Mouse (Mus musculus) bone marrow macrophage, adult 2 months (primary cell): ENCODE measurements around the gene H2-Oa. TPM values are rescaled to one million over a fixed set of nuclear protein-coding genes. Genes with fewer than 3 reads are reported as not detected.

Experiments used
- H3K27ac ChIP-seq: 2 replicates; pipeline ENCODE4 v1.5.1; 2012; ENCODE audit warnings: low read depth, low read length; ENCODE audit not compliant: insufficient read depth
- H3K4me1 ChIP-seq: 2 replicates; pipeline ENCODE4 v1.6.1; 2012; ENCODE audit warnings: low read length; ENCODE audit not compliant: control insufficient read depth, insufficient read depth
- H3K4me3 ChIP-seq: 2 replicates; pipeline ENCODE4 v1.5.1; 2012; ENCODE audit warnings: mild to moderate bottlenecking, low read length, moderate library complexity; ENCODE audit not compliant: insufficient read depth
- CTCF ChIP-seq: IDR thresholded peaks from 2 replicates; pipeline ENCODE4 v1.5.1; 2012; ENCODE audit warnings: low read depth, mild to moderate bottlenecking, low read length, moderate library complexity
- POLR2A ChIP-seq: IDR thresholded peaks from 2 replicates; pipeline ENCODE4 v1.6.1; 2012; ENCODE audit warnings: mild to moderate bottlenecking, low read depth, low read length, borderline replicate concordance
- polyA plus RNA-seq: library from polyadenylated mRNA; stranded (reverse); fragments of >200 nt; gene quantifications from 2 replicates; pipeline ENCODE4 v1.2.4, GENCODE M21; 2012; ENCODE audit not compliant: missing spikeins, insufficient read depth, insufficient read length

The H2-Oa gene
- polyA plus RNA-seq, 1 experiment = not detected

DNA sequence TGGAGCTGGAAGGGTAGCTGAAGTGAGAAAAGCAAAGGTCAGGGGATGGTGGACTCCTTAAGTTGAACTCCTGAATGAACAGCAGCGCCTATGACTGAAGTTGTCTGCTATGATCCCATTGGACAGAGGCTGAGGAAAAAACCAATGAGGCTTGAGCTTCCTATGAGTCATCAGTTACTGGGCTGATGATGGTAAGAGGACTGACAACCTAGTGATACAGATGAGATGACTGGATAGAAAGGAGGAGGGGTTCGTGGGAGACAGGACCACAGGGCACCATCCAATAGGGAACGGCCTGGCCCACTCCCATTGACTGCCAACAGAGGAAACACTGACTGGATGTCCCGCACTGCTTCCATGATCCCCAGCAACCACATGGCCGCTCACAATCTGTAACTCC, 12.5 kb upstream of the H2-Oa start:
- H3K27ac ChIP-seq = no peak overlapping the region
- no peaks in the 10 kb centered on the region for H3K4me1 ChIP-seq
- H3K4me3 ChIP-seq = no peak overlapping the region
- TF ChIP-seq CTCF (no peak), POLR2A (no peak)

DNA sequence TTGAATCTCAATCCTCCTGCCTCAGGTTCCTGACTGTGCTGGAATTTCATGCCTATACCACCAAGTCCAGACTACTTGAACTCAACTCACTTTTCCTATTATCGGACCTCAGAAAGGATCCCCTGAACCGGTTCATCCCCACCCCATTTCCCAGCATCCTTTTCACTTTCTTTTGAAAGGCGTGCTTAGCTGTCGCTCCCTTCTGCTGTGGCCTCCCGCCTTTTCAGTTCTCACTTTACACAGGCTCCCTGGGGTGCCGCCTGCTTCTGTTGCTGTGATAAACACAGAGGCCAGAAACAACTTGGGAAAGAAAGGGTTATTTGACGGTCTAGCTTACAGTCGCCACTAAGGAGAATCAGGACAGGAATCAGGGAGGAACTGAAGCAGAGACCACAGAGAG, 9.0 kb upstream of the H2-Oa start:
- no peak overlapping the region for H3K27ac ChIP-seq
- no peak overlapping the region for H3K4me3 ChIP-seq
- no peak for TF ChIP-seq POLR2A
- TF ChIP-seq CTCF = no peak
- peaks cover 2% of the 10 kb centered on the region for H3K4me1 ChIP-seq

- peaks cover 12% of the 10 kb centered on the region for H3K4me1 ChIP-seq
- no peak overlapping the region for H3K27ac ChIP-seq
- TF ChIP-seq POLR2A (no peak), CTCF (no peak)
- H3K4me3 ChIP-seq = no peak overlapping the region
Measured at GRCm38 (mm10) chr17:34087386-34087785, 4.8 kb upstream of the H2-Oa start.

DNA sequence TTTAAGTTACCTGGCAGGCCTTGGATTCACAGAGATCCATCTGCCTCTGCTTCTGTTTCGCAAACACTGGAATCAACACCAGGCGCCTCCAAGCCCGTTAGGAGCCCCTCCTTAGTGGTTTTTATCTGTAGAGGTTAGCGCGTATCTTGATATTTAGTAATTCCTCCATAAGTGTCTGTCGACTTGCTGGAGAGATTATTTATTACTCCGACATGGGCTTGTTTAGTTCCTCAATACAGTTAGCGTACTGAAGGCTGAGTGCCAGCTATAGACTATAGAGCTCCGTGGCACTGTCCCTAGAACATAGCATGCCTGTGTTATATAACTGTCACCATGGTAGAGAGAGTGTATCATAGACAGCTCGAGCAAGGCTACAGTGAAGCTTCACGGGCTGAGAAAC, 4.0 kb upstream of the H2-Oa start:
- no peak overlapping the region for H3K4me3 ChIP-seq
- TF ChIP-seq CTCF = no peak
- TF ChIP-seq POLR2A = no peak
- peaks cover 18% of the 10 kb centered on the region for H3K4me1 ChIP-seq
- H3K27ac ChIP-seq = no peak overlapping the region

GRCm38 (mm10) chr17:34090923-34091322, 1.2 kb upstream of the H2-Oa start:
- no peak overlapping the region for H3K4me3 ChIP-seq
- TF ChIP-seq CTCF = peak; percentile 59; the same call in 1 of the 2 replicates
- no peak for TF ChIP-seq POLR2A
- H3K27ac ChIP-seq = no peak overlapping the region
- H3K4me1 ChIP-seq = peaks cover 19% of the 10 kb centered on the region

GRCm38 (mm10) chr17:34093199-34093874, 1.2 kb downstream of the H2-Oa start:
- peaks cover 26% of the 10 kb centered on the region for H3K4me1 ChIP-seq
- H3K4me3 ChIP-seq = no peak overlapping the region
- no peak for TF ChIP-seq POLR2A
- TF ChIP-seq CTCF = no peak
- peak overlapping the region; percentile 70 for H3K27ac ChIP-seq

DNA sequence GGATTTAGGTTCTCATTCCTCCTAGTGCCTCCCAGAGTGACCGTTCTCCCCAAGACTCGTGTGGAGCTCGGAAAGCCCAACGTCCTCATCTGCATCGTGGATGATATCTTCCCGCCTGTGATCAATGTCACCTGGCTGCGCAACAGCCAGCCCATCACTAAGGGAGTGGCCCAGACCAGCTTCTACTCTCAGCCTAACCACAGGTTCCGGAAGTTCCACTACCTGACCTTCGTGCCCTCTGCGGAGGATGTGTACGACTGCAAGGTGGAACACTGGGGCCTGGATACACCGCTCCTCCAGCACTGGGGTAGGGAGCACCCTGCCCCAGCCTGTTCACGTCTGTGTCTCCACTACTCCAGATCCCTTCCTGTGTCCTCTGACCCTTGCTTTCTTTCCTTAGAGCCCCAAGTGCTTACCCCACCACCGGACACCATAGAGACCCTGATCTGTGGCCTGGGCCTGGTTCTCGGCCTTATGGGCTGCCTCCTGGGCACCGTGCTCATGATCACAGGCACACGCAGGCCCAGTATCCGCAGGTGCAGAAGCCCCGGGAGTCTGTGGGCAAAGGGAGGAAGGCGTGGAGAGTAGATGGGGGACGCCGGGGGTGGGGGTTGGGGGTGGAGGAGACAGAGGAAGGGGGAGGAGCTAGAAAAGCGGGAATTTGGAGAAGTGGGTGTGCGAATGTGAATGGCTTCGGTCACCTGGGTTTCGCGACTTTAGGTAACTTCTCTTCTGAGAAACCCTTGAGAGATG, 2.3 kb downstream of the H2-Oa start:
- TF ChIP-seq POLR2A (no peak), CTCF (no peak)
- H3K4me3 ChIP-seq = no peak overlapping the region
- H3K4me1 ChIP-seq = peaks cover 23% of the 10 kb centered on the region
- no peak overlapping the region for H3K27ac ChIP-seq

GRCm38 (mm10) chr17:34096497-34097010, 4.4 kb downstream of the H2-Oa start:
- no peak for TF ChIP-seq CTCF
- TF ChIP-seq POLR2A = no peak
- Histone ChIP-seq H3K4me3 (no peak overlapping the region), H3K27ac (no peak overlapping the region), H3K4me1 (peaks cover 28% of the 10 kb centered on the region)

DNA sequence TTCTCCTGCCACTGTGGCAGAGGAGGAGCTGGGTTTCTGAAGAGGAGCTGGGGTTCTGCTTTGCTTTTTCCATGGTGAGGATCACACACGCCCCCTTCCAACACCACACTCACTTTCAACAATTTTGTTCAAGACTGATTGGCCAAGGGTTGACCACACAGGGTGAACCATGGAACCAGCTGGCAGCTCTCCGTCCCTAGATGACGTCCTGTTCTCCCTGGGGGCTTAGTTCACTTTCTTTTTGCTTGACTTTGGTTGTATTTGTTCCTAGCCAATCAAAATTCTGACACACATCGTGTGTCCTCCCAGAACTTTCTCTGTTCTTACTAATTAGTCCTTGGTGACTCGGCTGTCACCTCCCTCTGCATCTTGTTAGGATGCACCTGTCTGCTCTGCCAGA, 5.1 kb downstream of the H2-Oa start:
- H3K4me1 ChIP-seq = peaks cover 26% of the 10 kb centered on the region
- no peak overlapping the region for H3K4me3 ChIP-seq
- TF ChIP-seq POLR2A (no peak), CTCF (no peak)
- no peak overlapping the region for H3K27ac ChIP-seq
